Mouse (Mus musculus): ENCODE measurements around the gene Rec114. TPM values are rescaled to one million over a fixed set of nuclear protein-coding genes. Genes with fewer than 3 reads are reported as not detected.

The Rec114 gene
- total RNA-seq, 2 experiments from 2014 or later, result 2.7 to 5.3 TPM

DNA sequence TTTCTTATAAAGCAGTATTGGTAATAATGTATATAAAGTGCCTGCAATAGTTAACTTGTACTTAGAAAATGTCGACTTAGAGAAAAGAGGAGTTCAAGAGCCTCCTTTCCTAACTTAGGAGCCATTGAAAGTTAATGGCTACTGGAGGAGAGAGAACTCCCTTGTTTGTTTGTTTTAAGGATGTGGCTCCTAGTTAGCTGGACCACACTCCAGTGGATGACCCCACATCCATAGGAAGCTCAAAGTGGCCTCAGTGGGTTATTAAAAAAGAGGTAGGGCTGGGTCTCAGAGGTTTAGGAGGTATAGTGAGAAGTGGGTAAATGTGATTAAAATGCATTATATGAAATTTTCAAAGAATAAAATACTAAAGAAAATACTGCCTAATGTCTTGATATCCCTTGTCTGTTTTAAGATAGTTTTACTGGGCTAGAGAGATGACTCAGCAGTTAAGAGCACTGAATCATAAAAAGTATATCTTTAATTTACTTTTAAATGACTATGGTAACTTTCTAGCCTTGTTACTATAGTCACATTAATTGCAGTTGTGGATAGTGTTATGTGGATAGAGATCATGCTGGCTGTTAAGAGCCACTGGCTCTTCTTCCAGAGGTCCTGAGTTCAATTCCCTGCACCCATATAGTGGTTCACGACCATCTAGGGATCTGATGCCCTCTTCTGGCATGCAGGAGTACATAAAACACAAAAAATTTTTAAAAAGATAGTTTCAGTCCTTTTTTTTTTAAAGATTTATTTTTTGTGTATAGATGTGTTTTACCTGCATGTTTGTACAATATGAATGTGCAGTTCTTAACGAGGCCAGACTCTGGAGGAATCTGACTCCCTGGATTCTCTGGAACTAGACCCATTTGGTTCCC lies 128.5 kb downstream of the Rec114 start:
- intact Hi-C loops (cut with DNase I), result no loop called here
- no peak for DNase-seq

DNA sequence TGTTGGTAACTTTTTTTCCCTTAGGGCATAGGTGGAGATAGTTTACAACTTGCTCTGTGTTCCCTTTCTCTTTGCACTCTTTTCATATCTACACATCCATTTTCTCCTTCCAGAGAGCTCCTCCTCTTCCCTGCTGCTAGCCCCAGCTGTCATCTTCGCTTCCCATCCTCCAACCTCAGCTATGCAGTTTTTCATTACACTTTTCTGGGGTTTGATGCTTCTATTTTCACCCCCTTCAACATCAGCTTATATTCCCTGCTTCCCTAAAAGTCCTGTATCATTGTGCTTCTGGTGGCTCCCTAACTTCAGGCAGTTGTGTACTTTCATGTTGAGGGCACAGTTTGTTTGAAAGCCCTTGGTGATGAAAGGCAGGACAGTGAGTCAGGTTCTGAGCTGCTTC lies 130.0 kb downstream of the Rec114 start:
- DNase-seq, result no peak
- intact Hi-C loops (cut with DNase I), result no loop called here

Other genes starting within 250 kb of the Rec114 start
- gene Cd276, start 188.5 kb downstream of the Rec114 start, total RNA-seq (2021), result 10 to 100 TPM; 15.4 to 17.6 TPM
- gene Nptn, start 161.7 kb downstream of the Rec114 start, total RNA-seq (2021), result 100 to 1,000 TPM; 155 to 177 TPM
- 1 to 10 TPM; 4.6 to 6.9 TPM for gene Hcn4, start 79.4 kb upstream of the Rec114 start, total RNA-seq (2021)

Data from heart, postnatal 14 days (tissue).